Mouse (Mus musculus) hindbrain, postnatal 0 days (tissue): ENCODE results near the gene Limk1. TPM values are rescaled to one million over a fixed set of nuclear protein-coding genes. Genes with fewer than 3 reads are reported as not detected.
A peak's percentile ranks its signal among the peaks of the same experiment; 100 is the strongest.

Experiments
- ATAC-seq: fragments of 200-750 bp; cut with Nextera tagmentation; 2 replicates; pipeline ENCODE4 v1.8.0; 2017; ENCODE audit warnings: mild to moderate bottlenecking, moderate TSS enrichment, moderate library complexity
- DNase-seq: peaks from one replicate; pipeline ENCODE4 v3.0.0-alpha.2; 2015; ENCODE audit warnings: low spot score
- H3K27ac ChIP-seq: fragments of 300-500 bp; sonication (generic); 2 replicates; pipeline ENCODE4 v1.5.1; 2014; ENCODE audit warnings: mild to moderate bottlenecking
- H3K27me3 ChIP-seq: fragments of 300-500 bp; sonication (generic); 2 replicates; pipeline ENCODE4 v1.6.1; 2014; ENCODE audit warnings: low read length, mixed read lengths; ENCODE audit not compliant: insufficient read depth
- H3K36me3 ChIP-seq: fragments of 300-500 bp; sonication (generic); 2 replicates; pipeline ENCODE4 v1.6.1; 2014; ENCODE audit warnings: low read length, mixed read lengths; ENCODE audit not compliant: insufficient read depth
- H3K4me1 ChIP-seq: fragments of 300-500 bp; sonication (generic); 2 replicates; pipeline ENCODE4 v1.6.1; 2014; ENCODE audit warnings: antibody characterized with exemption, low read length, mixed read lengths; ENCODE audit not compliant: insufficient read depth
- H3K4me2 ChIP-seq: fragments of 300-500 bp; sonication (generic); 2 replicates; pipeline ENCODE4 v1.6.1; 2014; ENCODE audit warnings: low read depth, mild to moderate bottlenecking, low read length, moderate library complexity, mixed read lengths
- H3K4me3 ChIP-seq: fragments of 300-500 bp; sonication (generic); 2 replicates; pipeline ENCODE4 v1.5.1; 2014; ENCODE audit warnings: low read length
- H3K9ac ChIP-seq: fragments of 300-500 bp; sonication (generic); replicated peaks from 2 replicates; pipeline ENCODE4 v1.6.1; 2014; ENCODE audit warnings: mild to moderate bottlenecking, low read length, moderate library complexity, mixed read lengths
- H3K9me3 ChIP-seq: fragments of 300-500 bp; sonication (generic); 2 replicates; pipeline ENCODE4 v1.6.1; 2016; ENCODE audit warnings: low read length, mixed read lengths
- CTCF ChIP-seq: IDR thresholded peaks from 2 replicates; pipeline ENCODE4 v1.5.1; 2016; ENCODE audit warnings: antibody characterized with exemption, control low read depth, low read depth
- WGBS: fragments of 180-500 bp; shearing (Covaris S2); extraction: QIAGEN DNeasy Blood & Tissue Kit; methylation state at CpG from one replicate; pipeline ENCODE4 v1.1.7; 2014; 5-methylcytosine and 5-hydroxymethylcytosine counted together
- polyA plus RNA-seq: library from polyadenylated mRNA; unstranded; fragments of >200 nt; fragmentation: Nextera tagmentation; extraction: Ambion mirVana; gene quantifications from 2 replicates; pipeline ENCODE4 v1.2.1, GENCODE M21; 2015
- total RNA-seq: library from RNA; depleted of rRNA; stranded (reverse); fragments of >200 nt; gene quantifications from 2 replicates; pipeline ENCODE4 v1.2.3, GENCODE M21; 2014

The Limk1 gene
- total and polyA plus RNA-seq, 2 experiments from 2014 or later = 19.7 to 89.7 TPM

DNA sequence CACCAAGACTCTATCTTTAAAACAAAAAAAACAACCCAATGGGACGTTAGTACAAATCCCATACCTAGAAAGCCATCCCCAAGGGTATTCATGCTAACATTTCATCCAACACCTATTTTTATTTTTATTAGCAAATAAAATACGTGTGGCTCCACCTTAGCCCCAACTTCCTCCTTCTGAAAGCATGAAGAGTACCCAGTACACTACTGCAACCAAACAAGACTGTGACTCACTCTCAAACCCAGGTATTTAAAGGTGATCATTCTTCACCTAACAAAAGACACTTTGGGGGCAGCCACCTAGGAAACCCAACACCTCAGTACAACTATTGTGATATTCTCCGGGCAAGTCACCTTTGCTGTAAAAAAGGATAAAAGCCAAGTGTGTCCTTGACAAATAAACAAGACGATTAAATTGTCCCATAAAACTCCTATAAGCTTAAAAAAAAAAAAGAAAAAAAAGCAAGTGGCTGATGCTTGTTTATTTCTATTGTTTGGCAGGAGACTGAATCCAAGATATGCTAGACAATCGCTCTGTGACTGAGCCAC lies 50.5 kb downstream of the Limk1 start:
- no peak for ATAC-seq
- 31% methylated on average over 5 of the region's 5 CpGs for WGBS

DNA sequence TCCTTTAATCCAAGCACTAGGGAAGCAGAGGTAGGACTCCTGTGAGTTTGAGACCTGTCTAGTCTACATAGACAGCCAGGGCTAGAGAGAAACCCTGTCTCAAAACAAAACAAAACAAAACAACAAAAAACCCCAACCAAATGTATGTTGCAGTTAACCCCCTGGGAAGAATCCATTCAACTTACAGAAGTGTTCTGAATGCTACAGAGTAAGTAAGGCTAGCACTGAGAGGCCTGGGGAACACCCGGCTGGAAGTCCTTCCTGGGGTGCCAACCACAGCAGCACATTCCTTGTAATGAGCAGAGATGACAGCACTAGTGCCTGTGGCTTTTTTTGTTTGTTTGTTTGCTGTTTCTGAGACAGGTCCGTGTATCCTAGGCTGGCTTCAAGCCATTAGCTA lies 55.6 kb downstream of the Limk1 start:
- ATAC-seq = no peak
- H3K27me3 ChIP-seq = no peaks in the 10 kb centered on the region
- H3K9me3 ChIP-seq = no peaks in the 10 kb centered on the region
- peaks cover 2% of the 10 kb centered on the region; the same call in 1 of the 2 replicates for H3K4me1 ChIP-seq
- H3K4me2 ChIP-seq = no peak overlapping the region
- no peak for DNase-seq
- 0 out of 2 replicates have a peak, but pooled peaks cover under 1% of the 10 kb centered on the region for H3K36me3 ChIP-seq
- no peak overlapping the region for H3K4me3 ChIP-seq
- H3K27ac ChIP-seq = no peak overlapping the region
- WGBS = 42% methylated on average over 2 of the region's 2 CpGs
- TF ChIP-seq CTCF = no peak
- no peak overlapping the region for H3K9ac ChIP-seq

More for the DNA sequence above, 50.5 kb downstream of the Limk1 start:
- H3K36me3 ChIP-seq = no peaks in the 10 kb centered on the region
- H3K27me3 ChIP-seq = no peaks in the 10 kb centered on the region
- H3K4me1 ChIP-seq = peaks cover 3% of the 10 kb centered on the region; the same call in 1 of the 2 replicates
- peak overlapping the region; percentile 97 for H3K9ac ChIP-seq
- H3K4me3 ChIP-seq = peak overlapping the region; percentile 96
- no peak for TF ChIP-seq CTCF
- H3K9me3 ChIP-seq = no peaks in the 10 kb centered on the region
- no peak for DNase-seq
- H3K27ac ChIP-seq = peak overlapping the region; percentile 94
- peak overlapping the region; percentile 92 for H3K4me2 ChIP-seq

DNA sequence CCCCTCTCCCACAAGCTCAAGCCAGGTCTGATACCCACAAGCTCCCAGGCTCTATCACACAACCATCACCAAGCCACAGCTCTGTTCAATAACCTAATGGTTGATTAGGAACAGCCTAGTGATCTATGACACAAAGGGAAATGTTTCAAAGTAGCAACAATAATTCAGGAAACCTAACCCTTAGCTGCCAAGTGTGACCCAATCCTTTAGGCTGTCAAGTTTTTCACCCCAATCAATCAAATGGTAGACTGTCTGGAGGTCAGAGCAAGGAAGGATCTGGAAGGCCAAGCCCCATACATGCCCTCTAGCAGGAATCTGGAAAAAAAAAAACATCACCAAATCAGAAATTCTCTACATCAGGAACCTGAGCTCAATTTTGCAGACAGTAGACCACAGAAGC lies 57.6 kb downstream of the Limk1 start:
- H3K4me3 ChIP-seq = no peak overlapping the region

GRCm38 (mm10) chr5:134629508-134629907 lies 58.9 kb downstream of the Limk1 start:
- no peak for TF ChIP-seq CTCF
- Histone ChIP-seq H3K4me2 (no peak overlapping the region), H3K9ac (no peak overlapping the region), H3K27ac (no peak overlapping the region), H3K4me3 (no peak overlapping the region), H3K36me3 (peaks cover 31% of the 10 kb centered on the region), H3K27me3 (no peaks in the 10 kb centered on the region), H3K9me3 (no peaks in the 10 kb centered on the region), H3K4me1 (no peaks in the 10 kb centered on the region)
- no peak for ATAC-seq
- no peak for DNase-seq
- WGBS = 80% methylated on average over 4 of the region's 4 CpGs

More for the DNA sequence above, 57.6 kb downstream of the Limk1 start:
- H3K4me1 ChIP-seq = no peaks in the 10 kb centered on the region
- peaks cover 17% of the 10 kb centered on the region for H3K36me3 ChIP-seq
- no peak overlapping the region for H3K9ac ChIP-seq
- H3K9me3 ChIP-seq = no peaks in the 10 kb centered on the region
- H3K27ac ChIP-seq = no peak overlapping the region
- H3K4me2 ChIP-seq = no peak overlapping the region
- no peak for ATAC-seq
- DNase-seq = no peak
- no peaks in the 10 kb centered on the region for H3K27me3 ChIP-seq
- TF ChIP-seq CTCF = no peak

GRCm38 (mm10) chr5:134622069-134622468 lies 66.3 kb downstream of the Limk1 start:
- H3K27ac ChIP-seq = no peak overlapping the region
- H3K4me1 ChIP-seq = no peaks in the 10 kb centered on the region
- H3K4me3 ChIP-seq = no peak overlapping the region
- ATAC-seq (no peak), DNase-seq (peak; percentile 80)
- H3K27me3 ChIP-seq = no peaks in the 10 kb centered on the region
- no peak overlapping the region for H3K4me2 ChIP-seq
- WGBS = 30% methylated on average over 2 of the region's 2 CpGs
- H3K36me3 ChIP-seq = peaks cover 77% of the 10 kb centered on the region
- TF ChIP-seq CTCF = no peak
- H3K9me3 ChIP-seq = no peaks in the 10 kb centered on the region
- no peak overlapping the region for H3K9ac ChIP-seq

- Histone ChIP-seq H3K27me3 (no peaks in the 10 kb centered on the region), H3K9me3 (no peaks in the 10 kb centered on the region), H3K4me1 (no peaks in the 10 kb centered on the region)
Measured at GRCm38 (mm10) chr5:134621099-134621640, 67.2 kb downstream of the Limk1 start.

DNA sequence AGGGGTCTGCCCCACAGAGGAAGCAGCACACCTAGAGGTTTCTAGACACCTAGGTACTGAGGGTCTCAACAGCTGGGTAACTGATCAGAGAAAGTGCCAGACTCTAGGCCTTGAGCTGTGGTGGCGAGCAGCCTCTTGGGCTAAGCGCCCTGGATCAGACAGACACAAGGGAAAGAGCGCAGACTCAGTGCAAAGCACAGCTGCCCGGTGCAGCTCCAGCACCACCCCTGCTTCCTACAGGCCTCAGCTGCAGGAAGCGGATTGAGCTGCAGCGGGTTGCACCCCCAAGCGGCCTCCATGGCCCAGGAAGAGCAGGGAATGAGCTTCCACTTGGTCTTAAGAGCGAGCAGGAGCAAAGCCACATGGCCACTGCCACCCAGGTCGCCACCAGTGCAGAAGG lies 67.9 kb downstream of the Limk1 start:
- TF ChIP-seq CTCF = no peak

More at GRCm38 (mm10) chr5:134621099-134621640, 67.2 kb downstream of the Limk1 start:
- no peak overlapping the region for H3K4me3 ChIP-seq
- H3K36me3 ChIP-seq = peaks cover 69% of the 10 kb centered on the region
- H3K9ac ChIP-seq = no peak overlapping the region
- H3K27ac ChIP-seq = no peak overlapping the region
- ATAC-seq = no peak
- no peak for TF ChIP-seq CTCF
- WGBS = 91% methylated on average over 16 of the region's 16 CpGs
- no peak overlapping the region for H3K4me2 ChIP-seq
- no peak for DNase-seq

More for the DNA sequence above, 67.9 kb downstream of the Limk1 start:
- 95% methylated on average over 9 of the region's 9 CpGs for WGBS
- peaks cover 62% of the 10 kb centered on the region for H3K36me3 ChIP-seq
- H3K9ac ChIP-seq = no peak overlapping the region
- H3K27ac ChIP-seq = no peak overlapping the region
- ATAC-seq (no peak), DNase-seq (no peak)
- no peaks in the 10 kb centered on the region for H3K27me3 ChIP-seq
- no peaks in the 10 kb centered on the region for H3K9me3 ChIP-seq
- no peak overlapping the region for H3K4me3 ChIP-seq
- H3K4me2 ChIP-seq = no peak overlapping the region
- no peaks in the 10 kb centered on the region for H3K4me1 ChIP-seq
